Mouse (Mus musculus): Measurements from ENCODE around the gene Tbc1d17.

Tbc1d17 gene

GRCm38 (mm10) chr7:44824872-44825271 lies 24.0 kb downstream of the Tbc1d17 start:
- DNase-seq (ENCODE audit: inconsistent ontology term), result peak; percentile 70

- DNase-seq (ENCODE audit: inconsistent ontology term), result no peak
These were observed 25.5 kb downstream of the Tbc1d17 start for GRCm38 (mm10) chr7:44823409-44823808.

GRCm38 (mm10) chr7:44821666-44822448 lies 27.0 kb downstream of the Tbc1d17 start:
- no peak for DNase-seq (ENCODE audit: inconsistent ontology term)

- no peak for DNase-seq (ENCODE audit: inconsistent ontology term)
These were observed 28.4 kb downstream of the Tbc1d17 start for GRCm38 (mm10) chr7:44820525-44820924.

GRCm38 (mm10) chr7:44819863-44820262 lies 29.0 kb downstream of the Tbc1d17 start:
- no peak for DNase-seq (ENCODE audit: inconsistent ontology term)

- no peak for DNase-seq (ENCODE audit: inconsistent ontology term)
These were observed 29.5 kb downstream of the Tbc1d17 start for GRCm38 (mm10) chr7:44819391-44819790.

GRCm38 (mm10) chr7:44818751-44819235 lies 30.1 kb downstream of the Tbc1d17 start:
- DNase-seq (ENCODE audit: inconsistent ontology term), result peak; percentile 73

- DNase-seq (ENCODE audit: inconsistent ontology term), result peak; percentile 30
These were observed 30.7 kb downstream of the Tbc1d17 start for GRCm38 (mm10) chr7:44818164-44818563.

- no peak for DNase-seq (ENCODE audit: inconsistent ontology term)
These were observed 31.4 kb downstream of the Tbc1d17 start for GRCm38 (mm10) chr7:44817441-44817840.

GRCm38 (mm10) chr7:44816470-44817021 lies 32.3 kb downstream of the Tbc1d17 start, which contains the start of gene Atf5:
Gene Atf5, minus strand, starts transcription at chr7:44816658.
- DNase-seq (ENCODE audit: inconsistent ontology term), result peak; percentile 91

- peak; percentile 99 for DNase-seq (ENCODE audit: inconsistent ontology term)
These were observed 33.0 kb downstream of the Tbc1d17 start, which contains the start of the genes Nup62 and Il4i1 for GRCm38 (mm10) chr7:44815721-44816469. Gene Nup62, plus strand, starts transcription at chr7:44816088. Gene Il4i1, plus strand, starts transcription at chr7:44816387.

GRCm38 (mm10) chr7:44814952-44815553 lies 33.8 kb downstream of the Tbc1d17 start:
- DNase-seq (ENCODE audit: inconsistent ontology term), result no peak

- no peak for DNase-seq (ENCODE audit: inconsistent ontology term)
These were observed 34.5 kb downstream of the Tbc1d17 start for GRCm38 (mm10) chr7:44814423-44814822.

GRCm38 (mm10) chr7:44813985-44814384 lies 34.9 kb downstream of the Tbc1d17 start:
- no peak for DNase-seq (ENCODE audit: inconsistent ontology term)

GRCm38 (mm10) chr7:44812651-44813325 lies 36.1 kb downstream of the Tbc1d17 start:
- DNase-seq (ENCODE audit: inconsistent ontology term), result no peak

- DNase-seq (ENCODE audit: inconsistent ontology term), result no peak
These were observed 37.9 kb downstream of the Tbc1d17 start for GRCm38 (mm10) chr7:44810819-44811557.

GRCm38 (mm10) chr7:44810365-44810764 lies 38.5 kb downstream of the Tbc1d17 start:
- DNase-seq (ENCODE audit: inconsistent ontology term), result no peak

- no peak for DNase-seq (ENCODE audit: inconsistent ontology term)
These were observed 39.4 kb downstream of the Tbc1d17 start for GRCm38 (mm10) chr7:44809466-44809865.

GRCm38 (mm10) chr7:44808927-44809326 lies 40.0 kb downstream of the Tbc1d17 start:
- DNase-seq (ENCODE audit: inconsistent ontology term), result no peak

GRCm38 (mm10) chr7:44792781-44793180 lies 56.1 kb downstream of the Tbc1d17 start:
- DNase-seq (ENCODE audit: inconsistent ontology term), result no peak

Data from Muller cell, postnatal 12 days (primary cell).